Mouse (Mus musculus): Measurements from ENCODE around the gene Olfr963. TPM values are rescaled to one million over a fixed set of nuclear protein-coding genes. Genes with fewer than 3 reads are reported as not detected.
"Not testable (repeated sequence)": the region's sequence is repeated elsewhere in the genome, so short reads cannot be mapped to it uniquely, and the experiment has no call there.

Gene Olfr963
- polyA plus RNA-seq, 1 experiment from 2014 or later = not detected

DNA sequence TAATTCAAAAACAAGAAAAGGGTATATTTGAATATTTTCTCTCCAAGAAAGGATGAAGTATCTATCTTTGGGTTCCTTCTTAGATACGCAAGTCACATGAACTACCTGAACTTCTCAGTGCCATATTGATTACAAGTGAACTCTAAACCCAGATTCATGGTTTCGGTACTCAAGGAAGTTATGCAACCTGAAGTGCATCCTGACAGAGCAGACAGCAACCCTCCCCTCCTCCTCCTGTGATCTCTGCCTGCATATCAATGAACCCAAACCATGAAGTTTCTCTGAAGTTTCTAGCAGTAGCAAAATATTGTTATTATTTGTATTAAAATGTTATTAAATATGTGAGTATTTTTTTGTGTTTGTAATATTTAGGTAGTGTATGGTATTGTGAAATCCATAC is 11.6 kb downstream of the Olfr963 start:
- H3K4me1 ChIP-seq (replicated peaks) = no peaks in the 10 kb centered on the region
- WGBS = 82% methylated on average over 2 of the region's 2 CpGs
- no peak overlapping the region for H3K4me2 ChIP-seq
- H3K36me3 ChIP-seq = no peaks in the 10 kb centered on the region
- no peak overlapping the region for H3K27ac ChIP-seq (ENCODE audit: poor library complexity, severe bottlenecking)
- H3K27me3 ChIP-seq (replicated peaks) = no peaks in the 10 kb centered on the region
- ATAC-seq (ENCODE audit: insufficient number of reproducible peaks, low FRiP score) = no peak
- no peaks in the 10 kb centered on the region for H3K9me3 ChIP-seq (replicated peaks)
- H3K4me3 ChIP-seq = no peak overlapping the region
- H3K9ac ChIP-seq = no peak overlapping the region

DNA sequence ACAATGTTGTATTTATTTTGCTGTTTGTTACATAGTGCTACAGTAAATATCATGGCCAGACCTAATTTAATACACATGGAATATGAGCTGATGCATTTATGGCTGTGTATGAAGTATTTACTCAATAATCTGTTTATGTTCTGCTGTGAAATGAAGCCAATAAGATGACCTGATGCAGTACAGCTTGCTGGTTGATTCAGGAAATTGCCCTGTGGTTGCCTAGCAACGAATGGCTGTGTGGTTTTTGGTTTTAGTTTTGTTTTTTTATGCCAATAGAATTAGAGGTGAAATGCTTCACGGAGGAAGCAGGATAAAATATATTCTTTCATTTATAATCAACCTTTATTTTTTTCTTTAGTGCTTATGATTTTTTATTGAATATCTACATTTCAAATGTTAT is 12.3 kb downstream of the Olfr963 start:
- Histone ChIP-seq H3K4me1 (replicated peaks) (no peaks in the 10 kb centered on the region), H3K36me3 (no peaks in the 10 kb centered on the region), H3K4me2 (no peak overlapping the region), H3K4me3 (no peak overlapping the region), H3K27ac (ENCODE audit: poor library complexity, severe bottlenecking) (no peak overlapping the region), H3K9ac (no peak overlapping the region), H3K9me3 (replicated peaks) (no peaks in the 10 kb centered on the region), H3K27me3 (replicated peaks) (no peaks in the 10 kb centered on the region)
- no peak for ATAC-seq (ENCODE audit: insufficient number of reproducible peaks, low FRiP score)
- WGBS = 66% methylated on average over 2 of the region's 2 CpGs

DNA sequence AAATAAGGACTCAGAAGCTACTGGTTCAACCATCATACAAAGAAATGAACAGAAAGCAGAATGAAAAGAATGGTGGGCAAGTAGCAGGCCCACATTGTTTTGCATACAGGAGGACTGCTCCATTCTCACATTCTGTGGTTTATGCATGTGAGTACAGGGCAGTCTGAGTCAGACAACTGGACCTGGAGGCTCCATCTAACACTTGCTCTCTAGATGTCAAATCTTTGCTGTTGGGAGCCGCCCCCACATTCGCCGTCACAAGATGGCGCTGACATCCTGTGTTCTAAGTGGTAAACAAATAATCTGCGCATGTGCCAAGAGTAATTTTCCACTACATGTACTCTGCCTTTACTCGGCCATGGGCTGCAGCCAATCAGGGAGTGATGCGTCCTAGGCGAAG is 34.1 kb downstream of the Olfr963 start:
- not testable (repeated sequence) for H3K36me3 ChIP-seq; H3K9me3 ChIP-seq (replicated peaks); H3K4me1 ChIP-seq (replicated peaks); ATAC-seq (ENCODE audit: insufficient number of reproducible peaks, low FRiP score); H3K4me2 ChIP-seq; H3K9ac ChIP-seq; H3K27me3 ChIP-seq (replicated peaks); H3K27ac ChIP-seq (ENCODE audit: poor library complexity, severe bottlenecking); H3K4me3 ChIP-seq
- WGBS = 82% methylated on average over 8 of the region's 8 CpGs

DNA sequence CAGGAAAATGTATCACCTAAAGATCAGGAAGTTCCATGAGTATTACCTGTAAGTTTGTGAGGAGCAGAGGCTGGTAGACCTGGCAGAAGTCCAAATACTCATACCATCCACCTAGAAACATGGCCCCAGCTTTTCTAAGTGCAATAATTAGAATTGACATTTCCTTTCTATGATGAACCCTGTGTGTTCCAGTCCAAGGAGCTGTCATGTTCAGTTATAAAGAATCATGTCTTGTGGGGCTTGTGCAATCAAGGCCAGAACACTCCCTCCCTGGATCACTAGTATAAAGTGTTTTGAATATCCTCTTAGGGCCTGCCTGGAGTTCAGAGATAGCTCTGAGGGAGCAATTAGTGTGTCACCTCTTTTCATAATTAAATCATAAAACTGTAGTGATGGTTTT is 40.0 kb downstream of the Olfr963 start, which contains the start of gene Olfr149:
Gene Olfr149, minus strand, starts transcription at position 101 of the 400 bp plus-strand sequence.
- Histone ChIP-seq H3K4me1 (replicated peaks) (no peaks in the 10 kb centered on the region; the same call in 1 of the 2 replicates), H3K36me3 (no peaks in the 10 kb centered on the region), H3K9ac (no peak within 1 kb of the TSS), H3K27ac (ENCODE audit: poor library complexity, severe bottlenecking) (no peak within 1 kb of the TSS), H3K9me3 (replicated peaks) (no peaks in the 10 kb centered on the region), H3K4me3 (no peak within 1 kb of the TSS), H3K27me3 (replicated peaks) (no peaks in the 10 kb centered on the region), H3K4me2 (no peak within 1 kb of the TSS)
- ATAC-seq (ENCODE audit: insufficient number of reproducible peaks, low FRiP score) = no peak

DNA sequence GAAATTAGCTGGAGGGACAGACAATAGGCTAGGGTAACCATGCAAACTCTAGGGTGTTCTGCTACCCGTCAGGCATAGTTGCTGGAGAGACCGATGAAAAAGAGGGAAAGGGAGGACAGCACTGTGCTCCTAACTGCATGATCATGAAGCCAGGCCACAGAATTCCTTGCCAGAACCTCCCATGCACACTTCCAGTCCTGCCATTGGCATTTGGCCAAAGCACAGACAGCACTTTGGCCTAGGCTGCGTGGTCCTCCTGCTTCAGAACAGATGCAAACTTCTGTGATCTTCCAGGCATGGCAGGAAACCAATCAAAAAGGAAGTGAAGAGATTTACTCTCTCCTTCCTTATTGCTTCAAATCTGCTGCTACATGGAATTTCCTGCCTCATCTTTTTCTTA is 42.0 kb downstream of the Olfr963 start:
- H3K36me3 ChIP-seq = no peaks in the 10 kb centered on the region
- H3K27me3 ChIP-seq (replicated peaks) = no peaks in the 10 kb centered on the region
- H3K9me3 ChIP-seq (replicated peaks) = no peaks in the 10 kb centered on the region
- 0 out of 2 replicates have a peak, but pooled peaks have one; percentile 42 for ATAC-seq (ENCODE audit: insufficient number of reproducible peaks, low FRiP score)
- no peak overlapping the region for H3K9ac ChIP-seq
- H3K4me1 ChIP-seq (replicated peaks) = no peaks in the 10 kb centered on the region; the same call in 1 of the 2 replicates
- no peak overlapping the region for H3K4me3 ChIP-seq
- WGBS = 45% methylated on average over 3 of the region's 3 CpGs
- H3K4me2 ChIP-seq = no peak overlapping the region
- no peak overlapping the region for H3K27ac ChIP-seq (ENCODE audit: poor library complexity, severe bottlenecking)

DNA sequence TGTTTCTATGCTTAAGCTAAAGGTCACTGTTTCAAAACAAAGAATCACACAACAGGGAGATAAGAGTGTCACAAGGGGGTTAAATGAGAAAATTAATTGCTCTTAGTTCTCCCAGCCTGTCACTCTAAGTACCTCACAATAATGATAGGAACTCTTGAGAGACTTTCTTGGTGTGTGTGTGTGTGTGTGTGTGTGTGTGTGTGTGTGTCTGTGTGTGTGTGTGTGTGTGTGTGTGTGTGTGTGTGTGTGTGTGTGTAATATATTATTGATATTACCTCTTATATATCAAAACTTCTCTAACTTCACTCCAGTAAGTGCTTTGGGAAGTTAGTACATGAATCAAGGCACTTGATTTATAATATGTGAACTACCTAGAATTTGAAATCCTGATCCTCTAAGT is 44.0 kb downstream of the Olfr963 start, which contains the start of gene Olfr965:
Gene Olfr965, plus strand, starts transcription at position 301 of the 400 bp plus-strand sequence.
- H3K4me3 ChIP-seq = no peak within 1 kb of the TSS
- H3K27ac ChIP-seq (ENCODE audit: poor library complexity, severe bottlenecking) = no peak within 1 kb of the TSS
- H3K27me3 ChIP-seq (replicated peaks) = no peaks in the 10 kb centered on the region
- no peaks in the 10 kb centered on the region for H3K9me3 ChIP-seq (replicated peaks)
- H3K9ac ChIP-seq = no peak within 1 kb of the TSS
- H3K4me2 ChIP-seq = no peak within 1 kb of the TSS
- no peaks in the 10 kb centered on the region; the same call in 1 of the 2 replicates for H3K4me1 ChIP-seq (replicated peaks)
- ATAC-seq (ENCODE audit: insufficient number of reproducible peaks, low FRiP score) = no peak
- H3K36me3 ChIP-seq = no peaks in the 10 kb centered on the region

Other genes starting within 250 kb of the Olfr963 start
- not detected in 2 replicates for gene Olfr952, start 240.1 kb upstream of the Olfr963 start, polyA plus RNA-seq (2016; fragmentation: Nextera tagmentation; extraction: Ambion mirVana)
- gene Olfr954, start 210.5 kb upstream of the Olfr963 start, polyA plus RNA-seq (2016; fragmentation: Nextera tagmentation; extraction: Ambion mirVana) = not detected in 2 replicates
- not detected in 2 replicates for gene Olfr955, start 195.3 kb upstream of the Olfr963 start, polyA plus RNA-seq (2016; fragmentation: Nextera tagmentation; extraction: Ambion mirVana)
- not detected in 2 replicates for gene Olfr44, start 173.2 kb upstream of the Olfr963 start, polyA plus RNA-seq (2016; fragmentation: Nextera tagmentation; extraction: Ambion mirVana)
- gene Olfr957, start 151.4 kb upstream of the Olfr963 start, polyA plus RNA-seq (2016; fragmentation: Nextera tagmentation; extraction: Ambion mirVana) = not detected in 2 replicates
- not detected in 2 replicates for gene Olfr958, start 113.2 kb upstream of the Olfr963 start, polyA plus RNA-seq (2016; fragmentation: Nextera tagmentation; extraction: Ambion mirVana)
- gene Olfr959, start 91.6 kb upstream of the Olfr963 start, polyA plus RNA-seq (2016; fragmentation: Nextera tagmentation; extraction: Ambion mirVana) = not detected in 2 replicates
- gene AW551984, start 62.8 kb upstream of the Olfr963 start, polyA plus RNA-seq (2016; fragmentation: Nextera tagmentation; extraction: Ambion mirVana) = 11.0 and 11.4 TPM in 2 replicates
- gene Olfr148, start 56.5 kb upstream of the Olfr963 start, polyA plus RNA-seq (2016; fragmentation: Nextera tagmentation; extraction: Ambion mirVana) = not detected in 2 replicates
- gene Olfr960, start 45.8 kb upstream of the Olfr963 start, polyA plus RNA-seq (2016; fragmentation: Nextera tagmentation; extraction: Ambion mirVana) = not detected in 2 replicates
- not detected in 2 replicates for gene Olfr961, start 22.1 kb upstream of the Olfr963 start, polyA plus RNA-seq (2016; fragmentation: Nextera tagmentation; extraction: Ambion mirVana)
- gene Olfr149, start 39.9 kb downstream of the Olfr963 start, polyA plus RNA-seq (2016; fragmentation: Nextera tagmentation; extraction: Ambion mirVana) = not detected in 2 replicates
- not detected in 2 replicates for gene Olfr965, start 44.1 kb downstream of the Olfr963 start, polyA plus RNA-seq (2016; fragmentation: Nextera tagmentation; extraction: Ambion mirVana)
- not detected in 2 replicates for gene Olfr150, start 63.8 kb downstream of the Olfr963 start, polyA plus RNA-seq (2016; fragmentation: Nextera tagmentation; extraction: Ambion mirVana)
- not detected in 2 replicates for gene Olfr967, start 79.0 kb downstream of the Olfr963 start, polyA plus RNA-seq (2016; fragmentation: Nextera tagmentation; extraction: Ambion mirVana)
- not detected in 2 replicates for gene Olfr968, start 116.0 kb downstream of the Olfr963 start, polyA plus RNA-seq (2016; fragmentation: Nextera tagmentation; extraction: Ambion mirVana)
- not detected in 2 replicates for gene Olfr969, start 123.7 kb downstream of the Olfr963 start, polyA plus RNA-seq (2016; fragmentation: Nextera tagmentation; extraction: Ambion mirVana)
- gene Olfr970, start 141.7 kb downstream of the Olfr963 start, polyA plus RNA-seq (2016; fragmentation: Nextera tagmentation; extraction: Ambion mirVana) = not detected in 2 replicates
- not detected in 2 replicates for gene Olfr971, start 169.7 kb downstream of the Olfr963 start, polyA plus RNA-seq (2016; fragmentation: Nextera tagmentation; extraction: Ambion mirVana)
- gene Olfr972, start 199.2 kb downstream of the Olfr963 start, polyA plus RNA-seq (2016; fragmentation: Nextera tagmentation; extraction: Ambion mirVana) = not detected in 2 replicates
- not detected in 2 replicates for gene Olfr229, start 240.1 kb downstream of the Olfr963 start, polyA plus RNA-seq (2016; fragmentation: Nextera tagmentation; extraction: Ambion mirVana)